Mouse (Mus musculus): Measurements from ENCODE around the gene Spata25.

- TF ChIP-seq CTCF (IDR thresholded peaks at IDR 0.05; ENCODE audit: low read depth) (no peak), EP300 (IDR thresholded peaks at IDR 0.05; ENCODE audit: low read depth) (no peak)
These were observed 51.5 kb downstream of the Spata25 start for GRCm38 (mm10) chr2:164776801-164777200.
